Mouse (Mus musculus) c-Kit-negative CD71-positive TER-119-positive erythroid progenitor cells, embryonic 14.5 days (primary cell): ENCODE data around the gene Dpyd.

Source experiments
- DNase-seq: peaks from one replicate; pipeline ENCODE4 v3.0.0-alpha.2; 2013; ENCODE audit warnings: low read depth, low spot score

Dpyd gene

GRCm38 (mm10) chr3:119095223-119095886 lies 533.4 kb downstream of the Dpyd start:
- DNase-seq = no peak

- DNase-seq = no peak
These were observed 564.1 kb downstream of the Dpyd start for GRCm38 (mm10) chr3:119126003-119126402.

GRCm38 (mm10) chr3:119128076-119128475 lies 566.1 kb downstream of the Dpyd start:
- DNase-seq = no peak

GRCm38 (mm10) chr3:119143034-119143433 lies 581.1 kb downstream of the Dpyd start:
- DNase-seq = no peak

- DNase-seq = no peak
These were observed 582.9 kb downstream of the Dpyd start for GRCm38 (mm10) chr3:119144788-119145187.

DNA sequence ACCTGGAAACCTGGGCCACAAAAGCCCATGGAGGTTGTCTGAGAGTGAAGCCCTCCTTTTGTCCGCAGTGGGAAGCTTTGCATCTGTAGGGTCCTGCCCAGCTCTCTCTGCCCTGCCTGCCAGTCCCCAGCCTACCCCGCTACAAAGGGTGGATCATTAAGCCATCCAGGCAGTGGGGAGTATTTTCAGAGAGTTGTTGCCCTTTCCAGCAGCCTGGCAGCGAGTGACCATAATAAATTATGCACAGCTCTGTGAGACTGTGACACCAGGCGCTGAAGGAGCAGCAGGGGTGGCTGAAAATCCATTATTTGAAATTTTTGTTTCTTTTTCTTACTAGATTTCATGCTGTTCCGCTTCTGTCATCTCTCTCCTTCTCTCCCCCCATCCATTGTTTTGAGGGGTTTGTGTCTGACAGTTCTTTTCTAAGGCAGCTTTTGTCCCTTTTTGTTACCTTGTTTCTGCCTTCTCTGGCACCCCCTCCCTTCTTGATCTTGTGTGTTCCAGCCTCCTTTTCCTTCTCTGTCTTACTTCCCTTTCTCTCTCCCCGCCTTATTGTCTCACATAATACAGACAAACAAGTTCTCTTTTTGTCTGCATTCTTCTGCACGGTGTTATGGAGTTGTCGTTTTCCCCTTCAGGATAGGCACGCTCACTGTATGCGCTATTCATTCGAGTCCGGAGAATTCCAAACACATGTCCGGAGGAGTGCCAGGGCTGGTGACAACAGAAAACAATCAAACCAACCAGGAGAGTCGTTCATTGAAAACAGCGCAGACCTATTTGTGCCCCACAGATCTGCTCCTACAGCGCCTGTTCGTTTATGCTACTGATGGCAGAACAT lies 592.9 kb downstream of the Dpyd start:
- DNase-seq = no peak

DNA sequence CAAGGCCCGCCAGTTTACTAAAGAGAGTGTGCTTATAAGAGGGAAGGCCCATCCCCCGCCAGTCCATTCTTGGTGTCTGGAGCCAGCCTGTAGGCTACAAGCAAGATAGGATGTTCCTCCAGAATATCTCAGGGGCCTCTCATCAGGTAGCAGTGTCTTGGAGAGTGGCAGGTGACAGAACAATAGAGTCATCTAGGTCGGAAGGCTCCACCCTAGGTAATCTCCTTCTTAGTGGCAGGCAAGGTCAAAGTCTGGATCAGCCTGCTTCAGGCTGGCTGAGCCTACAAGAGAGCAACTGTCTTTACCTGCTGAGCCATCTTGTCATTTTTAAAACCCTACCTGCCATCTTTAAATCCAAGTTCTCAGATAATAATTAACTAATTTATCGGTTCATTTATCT lies 596.7 kb downstream of the Dpyd start:
- DNase-seq = no peak

GRCm38 (mm10) chr3:119165691-119166090 lies 603.8 kb downstream of the Dpyd start:
- DNase-seq = no peak

DNA sequence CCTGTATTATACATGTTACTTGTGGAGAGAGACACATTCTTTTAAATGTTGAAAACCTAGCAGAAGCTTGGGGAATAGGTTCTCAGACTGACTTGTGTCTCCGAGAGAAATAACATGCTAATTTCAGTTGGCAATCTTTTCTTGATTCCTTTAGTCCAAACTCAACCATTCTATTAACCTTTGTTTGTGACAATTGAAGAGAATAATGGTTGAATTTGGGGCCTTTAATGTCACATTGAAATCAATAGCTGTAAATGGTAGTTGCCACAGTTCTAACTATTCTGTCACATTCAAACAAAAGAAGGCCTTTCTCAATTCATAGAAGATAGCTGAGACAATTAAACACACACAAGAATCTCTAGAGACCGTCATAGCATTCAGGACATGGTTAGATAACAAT lies 606.2 kb downstream of the Dpyd start:
- no peak for DNase-seq

DNA sequence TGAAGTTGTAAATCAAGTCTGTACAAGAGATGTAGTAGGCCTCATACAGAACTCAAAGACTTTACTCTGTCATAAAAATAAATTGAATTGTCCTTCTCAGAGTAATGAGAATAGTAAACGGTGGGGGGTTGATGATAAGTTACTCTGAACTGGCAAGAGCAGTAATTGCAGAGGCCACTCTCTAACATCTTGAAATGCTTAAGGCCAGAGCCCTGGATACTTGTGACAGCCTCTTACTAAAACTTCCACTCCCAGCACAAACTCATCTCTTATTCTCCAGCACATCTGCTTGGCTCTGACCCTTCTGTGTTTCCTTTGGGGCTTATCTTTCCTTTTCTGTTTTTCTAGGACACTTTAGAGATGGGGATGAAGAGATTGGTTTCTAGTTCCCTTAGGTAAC lies 606.7 kb downstream of the Dpyd start:
- no peak for DNase-seq

- no peak for DNase-seq
These were observed 621.3 kb downstream of the Dpyd start for GRCm38 (mm10) chr3:119183261-119183660.

DNA sequence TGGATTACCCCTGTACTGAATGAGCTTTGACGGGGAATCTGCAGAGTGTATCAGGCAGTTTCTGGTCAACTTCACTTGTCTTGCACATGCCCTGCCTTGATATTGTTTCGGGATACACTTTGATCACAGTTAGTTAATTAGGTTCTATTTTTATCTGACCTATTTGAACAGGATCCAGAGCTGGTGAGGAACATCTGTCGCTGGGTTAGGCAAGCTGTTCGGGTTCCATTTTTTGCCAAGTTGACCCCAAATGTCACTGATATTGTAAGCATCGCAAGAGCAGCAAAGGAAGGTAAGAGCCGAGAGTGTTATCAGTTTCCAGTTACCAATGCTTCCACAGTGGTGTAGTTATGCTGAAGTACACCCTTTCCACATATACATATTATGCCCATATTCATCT lies 632.1 kb downstream of the Dpyd start:
- DNase-seq = no peak

- no peak for DNase-seq
These were observed 633.7 kb downstream of the Dpyd start for GRCm38 (mm10) chr3:119195613-119196012.

GRCm38 (mm10) chr3:119220763-119221412 lies 659.0 kb downstream of the Dpyd start:
- DNase-seq = no peak

DNA sequence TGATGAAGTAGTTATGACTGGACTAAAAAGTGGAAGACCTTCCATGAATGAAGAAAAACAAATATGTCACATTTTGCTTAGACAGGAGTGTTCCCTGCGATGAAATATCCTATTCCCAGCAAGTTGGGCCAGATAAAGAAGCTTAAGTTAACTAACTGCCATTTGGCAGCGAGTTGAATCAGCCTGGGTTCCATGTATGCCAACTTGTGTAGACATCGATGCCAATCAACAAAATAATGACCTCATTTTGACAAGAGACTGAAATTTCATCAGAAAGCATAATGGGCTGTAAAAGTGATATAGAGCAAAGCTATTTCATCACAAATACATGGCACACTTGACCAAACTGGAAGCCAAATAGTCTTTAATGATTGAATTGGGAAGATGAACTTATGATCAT lies 681.3 kb downstream of the Dpyd start:
- DNase-seq = no peak

DNA sequence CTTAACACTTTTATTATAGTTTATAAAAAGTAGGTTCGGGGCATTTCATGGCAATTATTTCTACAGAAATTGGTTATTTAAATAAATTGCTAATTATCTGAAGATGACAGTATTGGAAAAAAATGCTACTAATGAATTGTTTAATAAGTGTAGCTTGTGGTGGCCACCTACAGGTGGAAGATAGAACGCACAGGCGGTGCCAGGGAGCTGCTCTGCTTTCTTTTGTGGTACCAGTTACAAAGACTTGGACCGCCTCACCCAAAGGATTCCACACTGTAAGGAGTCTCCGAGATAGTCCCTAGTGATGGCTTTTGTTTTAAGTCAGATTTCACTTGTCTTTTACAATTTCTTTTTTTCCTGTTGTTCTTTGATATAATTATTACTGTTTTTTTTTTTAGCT lies 694.6 kb downstream of the Dpyd start:
- no peak for DNase-seq

DNA sequence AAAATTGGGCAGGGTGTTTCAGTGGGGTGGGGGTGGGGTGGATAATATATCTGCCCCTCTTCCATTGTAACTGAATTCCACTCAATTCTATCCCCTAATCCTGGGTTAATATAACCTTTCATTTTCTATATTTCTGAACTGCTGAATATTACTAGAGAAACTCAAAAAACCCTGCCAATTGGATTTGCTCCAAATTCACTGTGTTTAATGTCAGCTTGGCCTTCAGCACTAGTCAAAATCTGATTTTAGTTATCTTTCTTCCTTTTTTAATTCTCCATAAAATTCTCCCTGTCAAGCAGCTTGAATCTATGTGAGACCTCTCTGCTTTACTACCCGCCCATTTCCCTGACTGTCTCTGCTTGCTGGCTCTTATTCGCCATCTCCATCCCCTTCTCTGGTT lies 713.3 kb downstream of the Dpyd start:
- no peak for DNase-seq

DNA sequence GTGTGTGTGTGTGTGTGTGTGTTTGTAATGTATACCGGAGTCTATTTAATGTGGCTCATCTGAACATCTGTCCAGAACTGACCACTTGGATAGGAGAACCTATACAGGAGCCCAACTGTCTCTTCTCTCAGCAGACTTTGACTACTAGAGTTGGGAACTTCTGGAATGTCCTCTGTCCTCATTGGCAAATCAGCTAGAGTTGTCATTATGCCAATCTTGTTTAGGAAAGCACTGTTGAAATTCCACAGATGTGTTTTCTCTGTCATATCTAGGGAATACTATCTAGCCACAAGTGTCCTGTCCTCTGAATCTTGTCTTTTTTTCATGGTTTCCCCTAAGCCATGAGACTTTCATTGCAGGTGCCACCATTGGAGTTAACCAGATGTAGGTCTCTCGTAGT lies 718.7 kb downstream of the Dpyd start:
- no peak for DNase-seq

GRCm38 (mm10) chr3:119314693-119315092 lies 752.8 kb downstream of the Dpyd start:
- DNase-seq = no peak

DNA sequence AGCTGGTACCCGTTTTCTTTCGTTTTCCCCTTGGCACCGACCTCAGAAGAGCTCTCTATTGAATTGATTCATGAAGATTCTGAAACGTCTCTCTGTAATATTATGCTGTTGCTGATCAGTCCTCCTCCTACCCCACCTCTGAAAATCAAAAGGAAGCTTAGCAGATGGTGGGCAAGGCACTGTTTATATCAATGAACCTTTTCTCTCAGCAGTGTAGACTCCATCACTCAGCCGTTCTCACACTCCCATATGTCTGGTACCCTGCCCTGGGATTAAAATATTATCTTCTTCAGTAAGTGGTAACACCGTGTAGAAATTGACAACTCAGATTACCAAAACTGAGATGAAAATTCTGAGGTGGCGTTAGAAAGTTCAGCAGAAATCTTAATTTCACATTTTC lies 767.1 kb downstream of the Dpyd start:
- no peak for DNase-seq

DNA sequence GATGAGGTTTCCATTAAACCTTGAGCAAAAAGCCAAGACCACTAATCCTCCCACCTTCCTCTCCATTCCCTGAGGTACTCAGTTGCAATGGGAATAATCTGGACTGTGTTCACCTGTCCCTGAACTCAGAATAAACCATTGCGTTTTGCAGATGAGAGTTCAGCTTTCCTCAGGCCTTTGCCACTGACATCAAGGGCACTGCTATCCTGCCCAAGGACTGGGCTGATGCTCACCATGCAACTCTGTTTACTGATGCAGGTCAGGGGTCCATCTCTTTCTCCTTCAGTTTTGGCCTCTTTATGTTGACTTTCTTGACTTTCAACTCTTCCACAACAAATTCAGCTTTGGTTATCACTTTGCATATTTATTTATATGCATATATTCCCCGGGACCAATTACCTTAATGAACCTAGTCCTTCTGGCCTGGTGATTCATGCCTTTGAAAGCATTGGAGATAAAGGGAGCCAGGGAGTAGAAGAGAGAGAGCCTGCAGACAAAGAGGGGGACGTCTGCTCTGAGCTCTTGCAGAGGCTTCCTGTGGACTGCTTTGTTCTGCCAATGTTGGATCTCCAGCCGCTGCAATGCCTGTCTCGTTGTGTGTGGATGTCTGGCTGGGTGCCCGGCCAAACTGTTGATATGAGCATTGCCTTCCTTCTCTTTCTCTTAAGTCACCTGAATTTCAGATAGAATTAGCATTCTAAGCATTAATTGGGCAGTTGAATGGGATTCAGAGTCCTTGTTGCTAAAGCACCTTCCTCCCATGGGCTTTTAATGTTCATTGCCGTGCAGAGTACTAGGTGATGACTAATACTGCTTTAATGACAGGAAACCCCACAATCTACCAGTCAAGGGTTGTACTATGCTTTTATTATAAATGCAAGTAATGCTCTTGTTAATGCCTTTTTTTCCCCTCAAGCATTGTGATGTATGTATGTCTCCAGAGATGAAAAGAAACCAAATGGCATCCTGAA lies 771.7 kb downstream of the Dpyd start:
- DNase-seq = no peak
